Mouse (Mus musculus): Measurements from ENCODE around the gene Csrnp2. TPM values are rescaled to one million over a fixed set of nuclear protein-coding genes. Genes with fewer than 3 reads are reported as not detected.
"Not testable (repeated sequence)": the region's sequence is repeated elsewhere in the genome, so short reads cannot be mapped to it uniquely, and the experiment has no call there.

Csrnp2 gene
- 15.7 and 18.0 TPM in 2 replicates for polyA plus RNA-seq (2014; fragmentation: Nextera tagmentation; extraction: Ambion mirVana)

DNA sequence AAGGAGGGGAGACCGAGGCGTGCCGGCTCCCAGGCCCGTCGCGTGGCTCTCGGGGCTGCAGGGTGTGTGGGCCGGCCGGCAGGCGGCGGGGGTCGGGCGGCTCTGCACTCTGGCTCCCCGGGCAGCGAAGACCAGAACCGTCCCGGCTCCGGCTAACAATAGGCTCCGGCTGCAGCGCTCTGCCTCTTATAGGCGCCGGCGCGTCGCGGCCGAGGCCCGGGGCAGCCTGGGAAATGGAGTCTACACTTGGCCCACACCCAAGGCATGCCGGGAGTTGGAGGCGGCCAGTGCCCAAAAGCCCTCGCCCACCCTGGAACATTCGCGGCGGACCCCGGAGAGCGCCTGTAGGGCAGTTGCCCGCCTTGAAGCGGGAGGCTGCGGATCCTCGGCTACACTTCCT lies at the start of gene Csrnp2:
Gene Csrnp2 (minus strand): TSS at position 387 of the 400 bp plus-strand sequence.
- no peaks in the 10 kb centered on the region for H3K36me3 ChIP-seq (ENCODE audit: insufficient read depth)
- WGBS, result under 1% methylated on average over 37 of the region's 40 CpGs
- H3K4me1 ChIP-seq (ENCODE audit: insufficient read depth), result peaks cover 26% of the 10 kb centered on the region
- H3K27ac ChIP-seq (ENCODE audit: low read depth), result peak within 1 kb of the TSS; percentile 88
- DNase-seq (peak; percentile 97), ATAC-seq (ENCODE audit: insufficient read depth) (peak; percentile 98)
- peak within 1 kb of the TSS; percentile 79 for H3K4me3 ChIP-seq (ENCODE audit: low read depth, low read length)
- peak; percentile 20 for TF ChIP-seq CTCF (IDR thresholded peaks at IDR 0.05; ENCODE audit: low read depth)
- no peaks in the 10 kb centered on the region for H3K27me3 ChIP-seq (ENCODE audit: insufficient read depth, low read length)
- no peaks in the 10 kb centered on the region for H3K9me3 ChIP-seq (ENCODE audit: low read depth, low read length)
- peak within 1 kb of the TSS; percentile 91 for H3K9ac ChIP-seq
- H3K4me2 ChIP-seq, result peak within 1 kb of the TSS; percentile 91

DNA sequence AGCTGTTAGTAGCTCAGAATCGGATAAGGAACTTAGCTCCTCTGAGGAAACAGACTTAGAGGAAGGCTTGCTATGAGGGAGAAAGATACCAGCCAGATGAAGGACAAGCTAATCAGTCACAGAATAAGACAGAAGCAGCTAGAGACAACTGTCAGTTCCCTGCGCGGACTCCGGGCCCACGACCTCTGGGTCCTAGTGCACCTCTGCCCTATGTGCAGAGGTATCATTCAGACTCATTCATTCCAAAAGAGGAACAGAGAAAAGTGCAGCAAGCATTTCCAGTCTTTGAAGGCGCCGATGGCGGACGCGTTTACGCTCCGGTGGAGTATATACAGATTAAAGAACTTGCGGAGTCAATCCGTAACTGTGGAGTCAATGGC lies 48.4 kb upstream of the Csrnp2 start:
- not testable (repeated sequence) for H3K27me3 ChIP-seq (ENCODE audit: insufficient read depth, low read length); ATAC-seq (ENCODE audit: insufficient read depth); H3K9me3 ChIP-seq (ENCODE audit: low read depth, low read length); H3K9ac ChIP-seq; H3K4me2 ChIP-seq; DNase-seq; H3K27ac ChIP-seq (ENCODE audit: low read depth); H3K4me3 ChIP-seq (ENCODE audit: low read depth, low read length); H3K4me1 ChIP-seq (ENCODE audit: insufficient read depth)
- WGBS, result 97% methylated on average over 14 of the region's 14 CpGs
- H3K36me3 ChIP-seq (ENCODE audit: insufficient read depth), result peaks cover 15% of the 10 kb centered on the region; the same call in 1 of the 2 replicates

DNA sequence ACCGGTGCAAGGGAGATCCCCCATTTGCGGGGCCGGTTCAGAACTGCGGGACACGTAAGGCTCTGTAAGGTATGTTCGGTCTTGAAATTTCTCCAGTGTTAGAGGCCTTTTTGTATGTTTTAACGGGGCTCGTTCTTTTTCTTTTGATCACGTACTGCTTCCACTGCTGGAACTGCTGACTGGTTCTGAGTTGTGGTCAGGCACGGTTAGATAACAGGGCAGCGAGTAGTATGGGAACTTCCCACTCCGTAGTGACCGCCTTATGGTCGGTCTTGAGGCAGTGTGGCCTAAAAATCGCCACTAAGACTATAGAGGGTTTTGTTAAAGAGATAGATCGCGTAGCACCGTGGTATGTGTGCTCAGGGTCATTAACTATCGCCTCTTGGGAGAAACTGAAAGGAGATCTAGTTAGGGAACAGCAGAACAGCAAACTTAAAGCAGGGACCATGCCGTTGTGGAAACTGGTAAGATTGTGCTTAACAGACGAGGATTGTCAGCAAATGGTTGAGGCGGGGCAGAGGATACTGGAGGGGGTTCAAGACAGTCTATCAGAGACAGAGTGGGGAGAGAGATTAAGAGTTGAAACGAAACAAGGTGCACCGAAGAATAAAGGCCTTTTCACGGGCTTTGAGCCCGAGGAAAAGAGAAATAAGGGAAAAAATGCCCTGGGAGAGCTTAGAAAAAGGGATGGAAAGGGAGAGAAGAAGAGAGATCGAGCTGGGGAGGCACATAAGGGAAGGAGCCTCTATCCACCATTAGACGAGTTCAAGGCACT lies 47.8 kb upstream of the Csrnp2 start:
- peaks cover 10% of the 10 kb centered on the region; the same call in 1 of the 2 replicates for H3K36me3 ChIP-seq (ENCODE audit: insufficient read depth)
- H3K4me2 ChIP-seq; H3K9me3 ChIP-seq (ENCODE audit: low read depth, low read length); H3K27ac ChIP-seq (ENCODE audit: low read depth); ATAC-seq (ENCODE audit: insufficient read depth); H3K27me3 ChIP-seq (ENCODE audit: insufficient read depth, low read length); H3K4me1 ChIP-seq (ENCODE audit: insufficient read depth); H3K4me3 ChIP-seq (ENCODE audit: low read depth, low read length); H3K9ac ChIP-seq; DNase-seq: not testable (repeated sequence)
- 97% methylated on average over 27 of the region's 28 CpGs for WGBS

DNA sequence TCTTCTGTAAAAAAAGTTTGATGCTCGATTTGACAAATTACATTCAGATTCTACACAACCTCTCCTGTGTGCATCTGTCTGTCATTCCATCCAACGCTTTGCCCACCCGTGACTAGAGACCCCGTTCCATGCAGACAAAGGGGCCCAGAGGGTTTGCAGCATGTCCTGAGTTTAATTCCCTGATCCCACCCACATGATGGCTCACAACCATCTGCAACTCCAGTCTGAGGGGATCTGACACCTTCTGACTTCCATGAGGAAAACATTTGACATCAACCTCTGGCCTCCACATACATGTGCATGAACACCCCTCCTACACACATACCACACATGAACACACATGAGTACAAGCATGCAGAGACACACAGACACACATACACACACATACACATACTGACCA lies 46.1 kb upstream of the Csrnp2 start:
- WGBS, result 86% methylated on average over 4 of the region's 4 CpGs
- H3K27me3 ChIP-seq (ENCODE audit: insufficient read depth, low read length), result no peaks in the 10 kb centered on the region
- no peak for ATAC-seq (ENCODE audit: insufficient read depth)

DNA sequence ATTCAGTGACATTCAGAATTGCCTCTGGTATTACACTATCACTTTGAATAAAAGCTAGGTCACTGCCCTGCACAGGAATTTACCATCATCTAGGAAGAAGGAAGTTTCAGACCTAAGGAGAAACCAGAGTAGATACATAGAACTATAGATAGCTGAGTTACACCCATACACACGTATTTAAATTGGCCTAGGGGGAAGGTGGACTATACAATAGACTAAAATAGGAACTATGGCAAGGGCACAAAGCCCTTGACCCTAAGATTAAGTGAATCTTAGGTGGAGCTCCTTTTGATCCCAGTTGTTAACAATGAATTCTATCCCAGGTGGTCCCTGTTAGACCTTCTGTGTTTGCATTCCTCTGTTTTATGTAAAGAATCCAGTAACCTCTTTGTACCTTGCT lies 45.7 kb upstream of the Csrnp2 start:
- not testable (repeated sequence) for H3K4me2 ChIP-seq; DNase-seq; H3K27ac ChIP-seq (ENCODE audit: low read depth); H3K9me3 ChIP-seq (ENCODE audit: low read depth, low read length); H3K9ac ChIP-seq; H3K4me1 ChIP-seq (ENCODE audit: insufficient read depth); H3K27me3 ChIP-seq (ENCODE audit: insufficient read depth, low read length); ATAC-seq (ENCODE audit: insufficient read depth); H3K4me3 ChIP-seq (ENCODE audit: low read depth, low read length)
- 66% methylated on average over 1 of the region's 1 CpGs for WGBS
- peaks cover 13% of the 10 kb centered on the region; the same call in 1 of the 2 replicates for H3K36me3 ChIP-seq (ENCODE audit: insufficient read depth)

More for the DNA sequence above, 46.1 kb upstream of the Csrnp2 start:
- TF ChIP-seq CTCF (IDR thresholded peaks at IDR 0.05; ENCODE audit: low read depth), result no peak
- Histone ChIP-seq H3K9me3 (ENCODE audit: low read depth, low read length) (peaks cover 5% of the 10 kb centered on the region; the same call in 1 of the 2 replicates), H3K4me3 (ENCODE audit: low read depth, low read length) (no peak overlapping the region), H3K9ac (no peak overlapping the region), H3K27ac (ENCODE audit: low read depth) (no peak overlapping the region), H3K4me2 (no peak overlapping the region), H3K4me1 (ENCODE audit: insufficient read depth) (no peaks in the 10 kb centered on the region), H3K36me3 (ENCODE audit: insufficient read depth) (peaks cover 9% of the 10 kb centered on the region; the same call in 1 of the 2 replicates)
- DNase-seq, result no peak

DNA sequence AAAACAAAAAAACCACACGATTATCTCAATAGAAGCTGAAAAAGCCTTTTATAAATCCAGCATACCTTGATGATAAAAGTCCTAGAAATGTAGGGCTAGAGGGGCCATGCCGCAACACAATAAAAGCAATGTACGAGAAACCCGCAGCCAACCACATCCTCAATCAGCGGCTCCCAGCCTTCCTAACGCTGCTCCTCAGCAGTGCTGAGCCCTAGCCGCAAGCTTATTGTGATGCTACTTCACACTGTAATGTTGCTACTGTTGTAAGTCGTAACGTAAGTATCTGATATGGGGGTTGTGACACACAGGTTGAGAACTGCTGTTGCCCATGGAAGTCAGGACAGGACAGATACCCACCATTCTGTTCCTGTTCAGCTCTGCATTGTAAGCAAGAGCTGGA lies 44.1 kb upstream of the Csrnp2 start:
- H3K36me3 ChIP-seq (ENCODE audit: insufficient read depth), result peaks cover 19% of the 10 kb centered on the region; the same call in 1 of the 2 replicates
- WGBS, result 94% methylated on average over 9 of the region's 9 CpGs
- no peak for ATAC-seq (ENCODE audit: insufficient read depth)
- H3K27me3 ChIP-seq (ENCODE audit: insufficient read depth, low read length), result no peaks in the 10 kb centered on the region
- DNase-seq, result no peak
- no peaks in the 10 kb centered on the region for H3K9me3 ChIP-seq (ENCODE audit: low read depth, low read length)
- H3K9ac ChIP-seq, result no peak overlapping the region
- no peak overlapping the region for H3K4me2 ChIP-seq
- no peaks in the 10 kb centered on the region for H3K4me1 ChIP-seq (ENCODE audit: insufficient read depth)
- H3K27ac ChIP-seq (ENCODE audit: low read depth), result no peak overlapping the region
- no peak overlapping the region for H3K4me3 ChIP-seq (ENCODE audit: low read depth, low read length)
- TF ChIP-seq CTCF (IDR thresholded peaks at IDR 0.05; ENCODE audit: low read depth), result no peak

DNA sequence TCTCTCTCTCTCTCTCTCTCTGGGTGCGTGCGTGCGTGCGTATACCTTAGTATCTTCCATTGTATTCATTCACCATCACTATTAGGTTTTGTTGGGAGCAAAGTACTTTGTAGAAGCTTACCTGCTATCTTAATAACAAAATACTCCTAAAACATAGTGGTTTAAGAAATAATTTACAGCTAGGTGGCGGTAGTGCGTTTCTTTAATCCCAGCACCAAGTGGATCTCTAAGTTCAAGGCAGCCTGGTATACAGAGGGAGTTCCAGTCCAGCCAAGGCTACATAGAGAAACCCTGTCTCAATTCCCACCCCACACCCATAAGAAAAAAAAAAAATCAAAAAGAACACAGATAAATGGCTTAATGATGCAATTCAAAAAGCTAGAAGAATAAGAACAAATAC lies 42.6 kb upstream of the Csrnp2 start:
- Histone ChIP-seq H3K4me2 (no peak overlapping the region), H3K9ac (no peak overlapping the region), H3K27me3 (ENCODE audit: insufficient read depth, low read length) (no peaks in the 10 kb centered on the region), H3K27ac (ENCODE audit: low read depth) (no peak overlapping the region), H3K4me1 (ENCODE audit: insufficient read depth) (no peaks in the 10 kb centered on the region), H3K4me3 (ENCODE audit: low read depth, low read length) (no peak overlapping the region), H3K36me3 (ENCODE audit: insufficient read depth) (peaks cover 17% of the 10 kb centered on the region; the same call in 1 of the 2 replicates), H3K9me3 (ENCODE audit: low read depth, low read length) (no peaks in the 10 kb centered on the region)
- DNase-seq, result peak; percentile 83
- no peak for ATAC-seq (ENCODE audit: insufficient read depth)
- TF ChIP-seq CTCF (IDR thresholded peaks at IDR 0.05; ENCODE audit: low read depth), result peak; percentile 54
- 83% methylated on average over 6 of the region's 6 CpGs for WGBS
